Mouse (Mus musculus) 3T3-L1 (cell line): ENCODE measurements around the gene Cdh13.
A peak's percentile ranks its signal among the peaks of the same experiment; 100 is the strongest.

Source experiments
- DNase-seq: peaks from one replicate; pipeline ENCODE4 v3.0.0-alpha.2; 2015; ENCODE audit warnings: low read depth, low spot score

The Cdh13 gene

DNA sequence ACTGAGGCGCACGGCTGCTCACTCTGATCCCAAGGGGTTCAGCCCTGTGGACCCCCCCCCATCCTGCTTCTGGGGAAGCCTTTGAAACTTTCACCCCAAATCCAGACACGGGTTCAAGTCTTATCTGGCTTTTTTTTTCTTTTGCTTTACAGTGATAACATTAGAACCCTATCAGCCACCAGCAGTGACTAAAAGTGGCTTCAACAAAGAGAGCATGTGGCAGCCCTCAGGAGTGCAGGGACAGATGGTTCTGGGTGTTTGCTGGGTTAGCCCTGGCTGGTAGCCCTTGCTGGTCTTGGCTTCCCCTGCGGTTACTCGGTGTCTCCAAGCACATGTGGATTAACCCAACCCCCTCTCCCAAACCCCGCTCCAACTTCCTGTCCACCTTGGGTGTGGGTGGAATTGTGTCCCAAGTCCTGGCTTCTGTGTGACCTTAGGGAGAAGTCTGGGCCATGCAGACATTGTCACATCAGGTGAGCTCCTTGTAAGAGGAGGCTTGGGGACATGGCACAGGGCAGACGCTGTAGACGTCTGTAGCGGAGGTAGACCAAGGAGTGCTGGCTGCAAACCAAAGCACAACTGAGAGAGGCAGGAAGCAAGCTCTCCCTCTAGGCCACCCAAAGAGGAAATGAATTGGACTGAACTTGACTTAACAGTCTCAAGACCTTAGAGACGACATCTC lies 1069.6 kb downstream of the Cdh13 start:
- no peak for DNase-seq

DNA sequence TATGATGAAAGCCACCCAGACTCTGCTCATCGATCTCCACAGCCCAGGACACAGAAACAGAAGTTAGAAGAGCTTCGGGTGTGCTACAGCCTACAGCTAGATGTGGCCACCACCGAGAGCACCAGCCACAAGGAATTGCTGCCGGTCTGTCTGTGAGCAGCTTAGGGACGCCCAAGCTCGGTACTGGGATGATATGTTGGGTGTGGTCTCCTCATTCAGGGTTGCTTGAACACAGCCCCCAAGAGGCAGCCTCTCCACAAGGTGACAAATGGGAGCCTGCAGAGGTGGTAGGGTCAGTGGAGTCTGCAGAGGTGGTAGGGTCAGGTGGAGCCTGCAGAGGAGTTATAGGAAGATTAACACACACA lies 1070.1 kb downstream of the Cdh13 start:
- no peak for DNase-seq

DNA sequence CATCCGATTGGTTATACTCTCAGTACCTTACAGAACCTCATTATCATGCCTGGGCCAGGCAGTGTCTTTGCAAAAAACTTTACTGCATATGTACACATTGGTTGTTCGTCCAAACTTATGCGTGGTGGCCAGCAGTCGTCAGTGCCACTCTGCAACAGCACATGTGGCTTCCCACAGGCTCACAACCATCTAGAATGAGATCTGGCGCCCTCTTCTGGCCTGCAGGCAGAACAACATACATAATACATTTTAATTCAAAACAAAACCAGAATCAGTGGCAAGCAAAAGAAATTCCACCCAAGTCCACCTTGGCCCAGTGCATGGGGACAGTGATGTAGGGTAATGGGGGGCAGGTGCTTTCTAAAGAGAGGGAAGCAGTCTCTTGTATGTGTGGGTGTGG lies 1073.1 kb downstream of the Cdh13 start:
- DNase-seq, result peak; percentile 13

DNA sequence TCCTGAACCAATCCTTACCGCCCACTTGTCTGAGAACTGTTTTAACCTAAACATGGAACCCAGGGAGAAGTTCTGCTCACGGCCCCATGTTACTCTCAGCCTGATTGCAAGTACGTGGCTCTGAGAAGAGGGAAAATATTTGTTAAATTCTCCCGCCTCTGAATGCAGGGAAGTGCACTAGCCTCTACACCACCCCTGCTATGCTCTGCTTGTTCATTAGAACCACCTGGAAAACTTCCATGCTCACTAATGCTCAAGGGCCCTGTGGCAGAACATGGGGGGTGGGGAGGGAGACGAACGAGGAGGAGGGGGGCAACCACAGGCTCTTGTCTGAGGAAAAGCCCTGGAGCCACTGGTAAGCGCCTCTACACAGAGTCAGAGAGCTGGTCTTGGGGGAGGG lies 1074.6 kb downstream of the Cdh13 start:
- DNase-seq, result no peak

DNA sequence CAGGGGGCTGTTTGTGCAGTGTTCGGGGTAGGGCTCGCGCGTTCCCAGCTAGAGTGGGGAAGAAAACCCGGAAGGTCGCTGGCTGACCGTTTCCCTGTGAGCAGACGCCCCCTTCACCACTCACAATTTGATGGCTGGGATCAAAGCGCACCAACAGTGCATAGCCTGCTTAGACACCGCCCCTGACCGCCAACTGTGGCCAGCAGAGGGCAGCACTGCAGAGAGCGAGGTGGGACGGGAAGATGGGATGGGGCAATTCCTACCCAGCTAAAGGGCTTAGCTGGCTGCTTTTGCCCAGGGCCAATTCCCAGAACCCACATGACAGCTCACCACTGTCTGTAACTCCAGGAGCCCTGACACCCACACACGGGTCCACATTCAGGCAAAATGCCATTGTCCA lies 1075.3 kb downstream of the Cdh13 start:
- DNase-seq, result peak; percentile 26

DNA sequence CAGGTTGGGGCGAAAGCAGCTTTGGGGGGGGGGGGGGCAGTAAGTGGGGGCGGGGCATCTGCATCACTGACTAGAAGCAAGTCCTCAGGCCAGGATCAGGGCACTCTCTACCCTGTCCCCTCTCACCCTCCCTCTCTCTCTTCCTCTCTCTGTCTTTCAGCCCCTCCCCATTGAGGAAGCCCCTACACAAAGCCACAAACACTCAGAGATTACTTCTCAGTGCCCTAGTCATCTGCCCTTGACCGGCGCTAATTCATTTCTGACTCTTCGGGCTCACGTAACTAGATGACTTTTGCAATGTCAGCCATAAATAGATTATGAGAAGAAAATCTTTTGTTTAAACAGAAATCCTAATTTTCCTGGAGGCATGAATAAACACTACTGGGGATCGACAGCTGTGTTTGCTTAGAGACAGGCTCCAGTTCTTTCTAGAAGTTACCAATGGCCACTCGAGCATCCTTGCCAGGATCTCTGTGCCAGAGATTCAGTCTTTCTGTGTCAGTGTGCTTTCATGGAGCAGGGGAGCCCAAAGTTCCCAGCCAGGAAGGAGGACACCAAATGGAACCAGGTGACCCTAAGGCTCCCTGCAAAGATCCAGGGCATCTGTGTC lies 1077.3 kb downstream of the Cdh13 start:
- DNase-seq, result no peak
